Mouse (Mus musculus) cortical plate, adult 2 months (tissue): Measurements from ENCODE around the gene Mbnl2.

Source experiments
- CTCF ChIP-seq: fragments of 200-500 bp; IDR thresholded peaks from 2 replicates; pipeline ENCODE4 v1.5.1; 2011; ENCODE audit warnings: mild to moderate bottlenecking, control low read depth, low read length; ENCODE audit not compliant: insufficient read depth; ENCODE audit errors: extremely low read depth
- POLR2A ChIP-seq: fragments of 200-500 bp; IDR thresholded peaks from 2 replicates; pipeline ENCODE4 v1.6.1; 2011; ENCODE audit warnings: mild to moderate bottlenecking, low read length, control low read depth; ENCODE audit not compliant: insufficient read depth; ENCODE audit errors: extremely low read depth

GRCm38 (mm10) chr14:120378002-120378401 lies 102.5 kb downstream of the Mbnl2 start:
- TF ChIP-seq POLR2A: no peak
- no peak for TF ChIP-seq CTCF
